Mouse (Mus musculus): ENCODE data around the gene Ftcd. TPM values are rescaled to one million over a fixed set of nuclear protein-coding genes. Genes with fewer than 3 reads are reported as not detected.
A peak's percentile ranks its signal among the peaks of the same experiment; 100 is the strongest.

The Ftcd gene
- polyA plus RNA-seq, 1 experiment from 2014 or later: not detected

- Histone ChIP-seq H3K27ac (replicated peaks) (peak overlapping the region; percentile 80), H3K27me3 (ENCODE audit: low read depth, poor library complexity, severe bottlenecking) (peaks cover 16% of the 10 kb centered on the region), H3K4me3 (peak overlapping the region; percentile 55), H3K36me3 (no peaks in the 10 kb centered on the region), H3K9me3 (replicated peaks) (no peaks in the 10 kb centered on the region), H3K4me1 (peaks cover 16% of the 10 kb centered on the region)
- no peak for DNase-seq (ENCODE audit: low spot score)
- WGBS: 20% methylated on average over 7 of the region's 7 CpGs
These were observed 48.3 kb downstream of the Ftcd start for GRCm38 (mm10) chr10:76623734-76624133.

GRCm38 (mm10) chr10:76624903-76625302, 49.5 kb downstream of the Ftcd start:
- no peak overlapping the region for H3K4me3 ChIP-seq
- H3K27me3 ChIP-seq (ENCODE audit: low read depth, poor library complexity, severe bottlenecking): peaks cover 16% of the 10 kb centered on the region
- no peak overlapping the region for H3K27ac ChIP-seq (replicated peaks)
- H3K36me3 ChIP-seq: no peaks in the 10 kb centered on the region
- 84% methylated on average over 7 of the region's 7 CpGs for WGBS
- no peak for DNase-seq (ENCODE audit: low spot score)
- no peaks in the 10 kb centered on the region for H3K9me3 ChIP-seq (replicated peaks)
- peaks cover 16% of the 10 kb centered on the region for H3K4me1 ChIP-seq

- no peaks in the 10 kb centered on the region for H3K36me3 ChIP-seq
- no peak overlapping the region for H3K4me3 ChIP-seq
- 93% methylated on average over 5 of the region's 5 CpGs for WGBS
- H3K4me1 ChIP-seq: peaks cover 14% of the 10 kb centered on the region
- DNase-seq (ENCODE audit: low spot score): no peak
- H3K27ac ChIP-seq (replicated peaks): no peak overlapping the region
- H3K9me3 ChIP-seq (replicated peaks): no peaks in the 10 kb centered on the region
- peaks cover 9% of the 10 kb centered on the region for H3K27me3 ChIP-seq (ENCODE audit: low read depth, poor library complexity, severe bottlenecking)
These were observed 52.3 kb downstream of the Ftcd start for GRCm38 (mm10) chr10:76627714-76628113.

- DNase-seq (ENCODE audit: low spot score): no peak
- Histone ChIP-seq H3K36me3 (no peaks in the 10 kb centered on the region), H3K4me1 (peaks cover 16% of the 10 kb centered on the region), H3K27ac (replicated peaks) (no peak overlapping the region), H3K27me3 (ENCODE audit: low read depth, poor library complexity, severe bottlenecking) (no peaks in the 10 kb centered on the region), H3K9me3 (replicated peaks) (no peaks in the 10 kb centered on the region), H3K4me3 (no peak overlapping the region)
- 95% methylated on average over 1 of the region's 1 CpGs for WGBS
These were observed 55.2 kb downstream of the Ftcd start for GRCm38 (mm10) chr10:76630657-76631056.

GRCm38 (mm10) chr10:76632630-76633029, 57.2 kb downstream of the Ftcd start:
- Histone ChIP-seq H3K4me1 (peaks cover 16% of the 10 kb centered on the region), H3K9me3 (replicated peaks) (no peaks in the 10 kb centered on the region), H3K27me3 (ENCODE audit: low read depth, poor library complexity, severe bottlenecking) (no peaks in the 10 kb centered on the region), H3K27ac (replicated peaks) (no peak overlapping the region), H3K4me3 (no peak overlapping the region), H3K36me3 (no peaks in the 10 kb centered on the region)
- DNase-seq (ENCODE audit: low spot score): no peak
- WGBS: 84% methylated on average over 8 of the region's 8 CpGs

- H3K9me3 ChIP-seq (replicated peaks): no peaks in the 10 kb centered on the region
- WGBS: 65% methylated on average over 7 of the region's 7 CpGs
- H3K4me1 ChIP-seq: peaks cover 16% of the 10 kb centered on the region
- H3K27me3 ChIP-seq (ENCODE audit: low read depth, poor library complexity, severe bottlenecking): no peaks in the 10 kb centered on the region
- DNase-seq (ENCODE audit: low spot score): no peak
- H3K4me3 ChIP-seq: no peak overlapping the region
- 0 out of 2 replicates have a peak overlapping the region, but pooled peaks have one; percentile 30 for H3K27ac ChIP-seq (replicated peaks)
- H3K36me3 ChIP-seq: no peaks in the 10 kb centered on the region
These were observed 58.7 kb downstream of the Ftcd start for GRCm38 (mm10) chr10:76634094-76634571.

GRCm38 (mm10) chr10:76634584-76634983, 59.1 kb downstream of the Ftcd start:
- H3K9me3 ChIP-seq (replicated peaks): no peaks in the 10 kb centered on the region
- peaks cover 16% of the 10 kb centered on the region for H3K4me1 ChIP-seq
- H3K27me3 ChIP-seq (ENCODE audit: low read depth, poor library complexity, severe bottlenecking): no peaks in the 10 kb centered on the region
- no peak overlapping the region for H3K4me3 ChIP-seq
- WGBS: 76% methylated on average over 5 of the region's 5 CpGs
- DNase-seq (ENCODE audit: low spot score): no peak
- H3K36me3 ChIP-seq: no peaks in the 10 kb centered on the region
- 0 out of 2 replicates have a peak overlapping the region, but pooled peaks have one; percentile 30 for H3K27ac ChIP-seq (replicated peaks)

- no peaks in the 10 kb centered on the region for H3K9me3 ChIP-seq (replicated peaks)
- H3K4me3 ChIP-seq: no peak overlapping the region
- peaks cover 16% of the 10 kb centered on the region for H3K4me1 ChIP-seq
- no peak overlapping the region; the same call in 1 of the 2 replicates for H3K27ac ChIP-seq (replicated peaks)
- H3K36me3 ChIP-seq: no peaks in the 10 kb centered on the region
- no peak for DNase-seq (ENCODE audit: low spot score)
- no peaks in the 10 kb centered on the region for H3K27me3 ChIP-seq (ENCODE audit: low read depth, poor library complexity, severe bottlenecking)
- WGBS: 70% methylated on average over 3 of the region's 3 CpGs
These were observed 60.6 kb downstream of the Ftcd start for GRCm38 (mm10) chr10:76636026-76636425.

- Histone ChIP-seq H3K27me3 (ENCODE audit: low read depth, poor library complexity, severe bottlenecking) (no peaks in the 10 kb centered on the region), H3K9me3 (replicated peaks) (no peaks in the 10 kb centered on the region), H3K36me3 (no peaks in the 10 kb centered on the region), H3K4me3 (no peak overlapping the region), H3K27ac (replicated peaks) (no peak overlapping the region; the same call in 1 of the 2 replicates), H3K4me1 (peaks cover 16% of the 10 kb centered on the region)
- 79% methylated on average over 4 of the region's 4 CpGs for WGBS
- no peak for DNase-seq (ENCODE audit: low spot score)
These were observed 61.2 kb downstream of the Ftcd start for GRCm38 (mm10) chr10:76636601-76637000.

Other genes starting within 250 kb of the Ftcd start
- 5.6 and 6.4 TPM in 2 replicates for gene Dip2a, start 230.4 kb upstream of the Ftcd start, polyA plus RNA-seq (2016; fragmentation: Nextera tagmentation; extraction: Ambion mirVana)
- gene AC141477.1, start 135.2 kb upstream of the Ftcd start, polyA plus RNA-seq (2016; fragmentation: Nextera tagmentation; extraction: Ambion mirVana): not detected in 2 replicates
- gene Pcnt, start 132.9 kb upstream of the Ftcd start, polyA plus RNA-seq (2016; fragmentation: Nextera tagmentation; extraction: Ambion mirVana): 19.7 and 21.2 TPM in 2 replicates
- not detected in 2 replicates for gene 2610028H24Rik, start 126.6 kb upstream of the Ftcd start, polyA plus RNA-seq (2016; fragmentation: Nextera tagmentation; extraction: Ambion mirVana)
- 70.1 and 80.0 TPM in 2 replicates for gene Mcm3ap, start 106.7 kb upstream of the Ftcd start, polyA plus RNA-seq (2016; fragmentation: Nextera tagmentation; extraction: Ambion mirVana)
- gene Ybey, start 106.5 kb upstream of the Ftcd start, polyA plus RNA-seq (2016; fragmentation: Nextera tagmentation; extraction: Ambion mirVana): 10.1 and 11.1 TPM in 2 replicates
- 56.7 and 72.4 TPM in 2 replicates for gene Lss, start 44.1 kb upstream of the Ftcd start, polyA plus RNA-seq (2016; fragmentation: Nextera tagmentation; extraction: Ambion mirVana)
- gene Spatc1l, start 13.4 kb upstream of the Ftcd start, polyA plus RNA-seq (2016; fragmentation: Nextera tagmentation; extraction: Ambion mirVana): 0.12 TPM in 1 of 2 replicates, not detected in the other
- 8.6 and 13.8 TPM in 2 replicates for gene Col6a2, start 48.0 kb downstream of the Ftcd start, polyA plus RNA-seq (2016; fragmentation: Nextera tagmentation; extraction: Ambion mirVana)
- 8.0 and 14.7 TPM in 2 replicates for gene Col6a1, start 150.5 kb downstream of the Ftcd start, polyA plus RNA-seq (2016; fragmentation: Nextera tagmentation; extraction: Ambion mirVana)

Data from midbrain, embryonic 10.5 days (tissue).